Mouse (Mus musculus) gastrocnemius, adult 18-20 months (tissue): ENCODE measurements around the gene Hsf5. TPM values are rescaled to one million over a fixed set of nuclear protein-coding genes. Genes with fewer than 3 reads are reported as not detected.

Experiments
- DNase-seq: peaks from one replicate; pipeline ENCODE4 v3.0.0; 2021; ENCODE audit warnings: low spot score
- long read RNA-seq, 2 experiments: library from polyadenylated mRNA; stranded (forward); transcript quantifications; one replicate each; pipeline ENCODE4 v2.0.0; 2021
- total RNA-seq, 2 experiments: library from RNA; stranded (reverse); gene quantifications; 2 replicates each; pipeline ENCODE4 v1.2.3; 2021

The Hsf5 gene
- total RNA-seq: not detected
- long read RNA-seq, experiment 1: 0 reads
- long read RNA-seq, experiment 2: 0 reads

DNA sequence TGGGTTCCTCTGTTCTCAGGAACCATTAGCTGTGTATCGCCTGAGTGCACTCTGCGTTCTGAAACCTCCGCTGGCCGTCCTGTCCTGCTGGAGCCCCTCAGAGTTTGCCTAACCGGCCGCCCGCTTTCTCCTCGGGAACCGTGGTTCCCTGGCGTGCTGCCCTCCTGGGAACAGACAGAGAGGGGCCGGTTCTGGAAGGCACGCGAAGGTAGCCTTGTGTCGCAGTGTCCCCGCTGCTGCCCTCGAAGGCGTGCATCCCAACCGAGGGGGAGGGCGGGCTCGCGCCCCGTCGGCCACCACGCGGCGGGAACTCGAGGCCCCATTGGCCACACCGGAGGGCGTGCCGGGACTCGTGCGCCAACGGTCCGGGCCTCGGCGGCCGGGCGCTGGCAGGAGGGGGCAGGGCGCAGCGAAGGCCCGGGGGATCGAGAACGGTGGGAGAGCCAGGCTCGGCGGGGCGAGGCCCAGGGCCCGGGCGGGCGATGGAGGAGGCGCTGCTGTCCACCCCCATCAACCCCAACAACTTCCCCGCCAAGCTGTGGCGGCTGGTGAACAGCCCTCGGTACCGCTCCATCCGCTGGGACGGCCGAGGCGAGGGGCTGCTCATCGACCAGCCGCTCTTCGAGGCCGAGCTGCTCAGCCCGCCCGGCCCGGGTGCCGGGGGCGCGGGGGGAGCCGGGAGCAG is at the start of gene Hsf5:
Gene Hsf5, plus strand, starts transcription at position 375 of the 685 bp plus-strand sequence.
- no peak for DNase-seq

DNA sequence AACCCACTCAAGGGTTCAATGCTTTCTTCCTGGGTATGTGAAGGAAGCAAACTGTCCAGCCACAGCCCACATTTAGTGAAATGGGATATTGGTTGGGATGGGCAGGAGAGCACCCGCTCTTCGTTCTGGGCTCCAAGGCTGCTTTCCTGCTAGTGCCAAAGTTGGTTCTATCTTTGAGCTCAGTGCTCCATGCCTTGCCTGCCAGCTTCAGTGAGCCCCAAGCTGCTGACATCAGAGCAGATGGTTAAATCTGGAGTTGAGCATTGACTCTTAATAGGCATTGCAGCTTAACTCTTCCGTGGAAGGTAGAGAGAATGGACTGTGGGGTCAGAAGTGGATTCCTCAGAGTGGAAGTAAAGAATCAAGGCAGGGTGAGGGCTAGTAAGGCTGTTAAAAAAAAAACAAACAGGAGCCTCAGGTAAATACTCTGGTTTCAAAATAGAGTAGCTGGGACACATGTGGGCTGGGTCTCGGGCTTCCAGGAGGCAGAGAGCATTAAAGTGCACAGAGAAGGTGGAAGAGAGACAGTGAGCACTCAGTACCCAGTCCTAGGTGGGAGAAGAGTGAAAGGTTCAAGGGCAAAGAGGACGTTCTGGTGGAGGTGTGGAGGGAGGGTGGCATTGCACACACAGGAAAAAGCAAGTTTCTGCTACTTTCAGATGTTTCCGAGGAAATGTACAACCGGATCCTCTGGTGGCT is 48.6 kb upstream of the Hsf5 start, which contains the start of gene Sept4:
Gene Sept4, plus strand, starts transcription at position 649 of the 699 bp plus-strand sequence.
- DNase-seq: no peak

DNA sequence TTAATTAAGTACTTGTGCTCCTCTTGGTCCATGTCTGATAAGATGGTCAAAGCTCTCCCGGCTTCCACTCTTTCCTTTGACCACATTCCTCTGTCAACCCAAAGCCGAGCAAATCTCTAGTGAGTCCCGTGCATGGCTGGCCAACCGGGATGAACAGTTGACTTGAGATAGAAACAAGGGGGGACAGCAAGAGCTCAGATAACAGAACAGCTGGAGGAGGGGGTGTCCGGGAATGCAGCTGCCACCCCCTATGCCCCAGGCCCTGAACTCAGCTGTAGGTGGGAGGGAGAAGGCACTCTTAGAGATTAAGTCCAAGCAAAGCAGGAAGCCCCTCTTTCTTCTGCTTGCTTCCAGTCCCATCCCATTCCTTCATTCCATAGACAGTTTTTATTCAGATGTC is 46.2 kb upstream of the Hsf5 start:
- DNase-seq: no peak

DNA sequence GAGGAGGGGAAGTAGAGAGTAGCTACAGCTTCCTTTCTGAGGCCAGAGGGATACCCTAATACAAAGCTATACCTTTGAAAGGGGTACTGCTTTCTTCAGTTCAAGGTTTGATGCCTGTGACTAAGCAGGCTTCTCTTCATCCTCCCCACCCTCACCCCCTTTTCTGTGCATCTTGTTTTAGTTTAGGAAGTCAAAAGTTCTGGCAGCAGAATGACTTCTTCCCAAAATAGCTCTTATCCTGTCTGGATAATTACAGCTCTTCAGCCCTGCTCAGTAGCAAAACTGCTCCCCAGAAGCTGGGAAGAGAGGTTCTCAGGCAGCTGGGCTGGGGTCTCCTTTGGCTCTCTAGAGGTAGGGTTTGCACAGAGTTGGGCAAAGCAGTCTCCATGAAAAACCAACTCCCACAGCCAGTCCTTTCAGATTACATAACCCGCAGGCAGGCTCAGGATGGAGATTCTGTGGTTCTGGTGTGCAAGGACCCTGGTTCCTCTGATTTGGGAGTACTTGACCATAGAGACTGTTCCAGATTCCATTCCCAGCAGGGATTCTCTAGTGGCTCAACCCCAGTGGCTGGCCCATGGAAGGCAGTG is 45.5 kb upstream of the Hsf5 start:
- DNase-seq: no peak

DNA sequence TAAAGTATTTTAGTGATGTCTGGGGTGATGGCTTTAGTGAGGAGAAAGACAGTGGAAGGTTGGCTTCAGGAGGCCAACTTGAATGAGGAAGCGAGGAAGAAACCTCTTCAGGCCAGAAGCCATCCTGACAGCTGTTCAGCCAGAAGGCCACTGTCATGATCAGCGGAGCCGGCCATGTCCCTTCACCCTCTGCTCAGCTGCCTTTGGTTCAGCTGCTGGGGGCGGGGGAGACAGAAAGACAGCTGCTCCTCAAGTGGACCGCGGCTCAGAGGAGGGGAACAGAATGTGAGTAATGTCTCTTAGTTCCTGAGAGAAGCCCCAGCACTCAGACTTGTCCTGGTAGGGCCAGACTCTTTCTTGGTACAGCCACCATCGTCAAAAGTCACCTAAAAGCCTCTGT is 43.2 kb upstream of the Hsf5 start:
- no peak for DNase-seq

DNA sequence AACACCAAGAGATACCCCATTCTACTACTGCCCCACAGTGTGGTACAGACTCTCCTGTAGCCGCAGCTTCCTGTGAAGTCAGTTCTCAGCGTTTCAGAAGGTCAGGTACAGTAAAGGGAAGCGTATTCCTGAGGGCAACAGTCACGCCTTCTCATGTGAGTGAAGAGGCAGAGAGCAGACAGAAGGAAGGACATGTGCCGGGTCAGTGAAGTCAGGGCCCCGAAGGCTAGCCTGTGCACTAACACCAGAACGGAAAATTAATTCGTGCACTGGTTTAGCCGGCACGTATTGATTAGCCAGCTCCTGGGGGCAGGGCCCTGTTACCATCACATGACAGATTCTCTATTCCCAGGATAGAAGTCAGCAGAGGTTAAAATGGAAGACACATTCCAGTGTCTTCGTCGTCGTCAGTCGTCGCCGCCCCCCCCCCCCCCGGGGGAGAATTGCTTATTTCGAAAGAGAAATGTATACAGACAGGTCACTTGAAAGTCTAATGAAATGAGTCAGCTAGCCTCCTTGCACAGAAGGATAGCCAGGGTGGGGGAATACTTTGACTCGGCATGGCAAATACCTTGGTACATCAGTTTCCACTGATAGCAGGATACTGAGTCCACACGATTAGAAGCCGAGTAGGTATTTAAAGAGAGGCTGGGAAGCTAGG is 42.3 kb upstream of the Hsf5 start:
- DNase-seq: no peak

DNA sequence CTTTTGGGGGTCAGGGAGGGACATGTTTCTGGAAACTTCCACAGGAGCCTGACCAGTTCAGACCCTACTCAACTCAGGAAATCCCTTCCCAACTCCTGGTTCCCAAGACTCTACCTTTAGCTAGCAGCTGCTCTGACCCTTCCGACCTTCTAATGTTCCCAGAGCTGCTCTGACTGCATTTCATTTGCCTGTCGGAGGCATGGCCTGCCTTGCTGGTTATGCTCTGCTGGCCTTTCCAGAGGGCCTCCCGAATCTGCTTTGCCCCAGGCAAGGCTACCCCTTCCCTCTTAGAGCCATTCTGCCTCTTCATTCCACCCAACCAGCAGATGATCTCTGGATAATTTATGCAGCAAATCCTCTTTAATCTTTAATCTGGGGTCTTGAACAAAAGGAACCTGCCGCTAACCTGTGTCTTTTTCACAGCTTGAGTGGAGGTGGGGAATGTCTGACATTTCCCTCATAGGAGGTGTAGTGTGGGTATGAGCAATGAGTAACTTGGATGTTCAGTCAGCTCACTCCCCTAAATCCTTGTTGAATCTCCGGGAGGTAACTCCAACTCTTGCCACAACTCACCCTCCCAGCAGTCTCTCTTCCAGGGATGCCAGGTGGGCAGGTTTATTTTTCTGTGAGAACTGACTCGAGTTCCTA is 39.2 kb upstream of the Hsf5 start:
- no peak for DNase-seq

DNA sequence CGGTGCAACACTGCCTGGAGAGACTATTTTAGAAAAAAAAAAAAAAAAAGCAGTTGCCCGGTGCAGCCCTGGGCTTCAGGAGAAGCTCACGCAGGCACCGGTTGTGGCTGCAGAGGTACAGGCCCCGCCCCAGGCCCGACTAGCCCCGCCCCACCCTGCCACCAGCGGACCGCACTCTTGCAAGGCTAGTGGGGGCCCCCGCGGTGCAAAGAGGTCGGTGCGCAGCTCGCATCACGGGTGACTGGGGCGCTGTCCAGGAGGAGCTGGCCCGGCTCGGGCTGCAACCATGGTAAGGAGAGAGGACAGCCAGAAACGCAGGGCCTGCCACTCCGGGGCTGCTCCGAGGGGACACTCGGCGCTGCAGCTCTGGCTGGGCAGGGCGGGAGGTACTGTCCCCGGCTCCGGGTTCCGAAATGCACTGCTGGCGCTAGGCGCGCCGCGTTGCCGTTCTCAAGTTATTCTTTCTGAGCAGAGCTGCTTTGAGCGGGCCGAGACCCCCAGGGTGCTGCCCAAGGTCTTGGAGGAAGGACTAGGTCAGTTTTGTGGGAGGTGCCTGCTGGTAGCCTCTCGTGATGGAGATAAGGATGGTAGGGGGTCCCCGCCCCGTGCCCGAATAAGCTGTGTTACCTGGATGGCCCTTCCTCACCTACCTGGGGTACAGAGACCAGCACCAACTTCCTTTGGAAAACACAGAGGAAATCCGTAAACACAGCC is 38.6 kb upstream of the Hsf5 start:
- peak; percentile 47 for DNase-seq

DNA sequence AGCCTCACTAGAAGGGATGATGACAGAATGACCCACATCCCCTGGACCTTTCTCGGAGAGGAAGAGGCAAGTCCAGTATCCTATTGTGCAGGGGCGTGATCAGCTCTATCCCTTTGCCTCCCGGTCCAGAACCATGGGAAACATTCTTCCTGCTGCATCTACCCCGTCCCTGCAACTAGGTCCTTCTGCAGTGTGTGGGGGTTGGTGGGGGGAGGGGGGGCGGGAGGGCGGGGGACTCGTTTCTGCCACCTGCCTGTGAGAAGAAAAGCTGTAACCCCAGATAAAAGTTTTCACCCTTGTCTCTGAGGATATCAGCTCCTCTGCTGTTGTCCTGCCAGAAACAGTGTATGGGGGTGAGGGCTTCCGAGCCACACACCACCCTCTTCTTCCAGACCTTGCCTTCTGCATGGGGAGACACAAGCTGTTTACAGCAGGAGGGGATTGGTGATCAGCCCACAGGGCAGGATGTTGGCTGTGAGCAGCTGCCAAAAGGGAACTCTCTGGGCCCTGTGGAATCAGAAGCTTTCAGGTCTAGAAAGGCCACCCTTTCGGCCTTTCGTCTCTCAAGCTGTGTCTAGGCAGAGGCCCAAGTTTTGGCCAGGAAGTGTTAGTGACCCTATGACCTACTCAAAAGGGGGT is 37.9 kb upstream of the Hsf5 start:
- no peak for DNase-seq

DNA sequence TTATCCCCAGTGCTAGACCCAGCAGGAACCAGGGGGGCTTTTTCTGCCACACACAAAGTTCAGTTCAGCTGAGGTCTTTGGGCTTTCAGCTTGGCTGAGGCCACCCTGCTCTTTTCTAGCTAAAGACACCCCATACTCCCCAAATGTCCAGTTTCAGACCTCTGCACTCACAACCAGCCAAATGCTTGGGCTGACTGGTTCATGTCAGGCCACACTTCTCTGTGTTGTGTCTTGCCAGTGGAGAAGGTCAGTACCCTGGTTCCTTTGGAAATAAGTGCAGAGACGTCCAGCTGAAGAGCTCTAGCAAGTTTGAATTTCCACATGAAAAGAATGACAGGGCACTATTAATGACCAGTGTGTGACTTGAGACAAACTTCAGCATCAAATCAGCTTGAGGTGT is 37.3 kb upstream of the Hsf5 start:
- DNase-seq: no peak

DNA sequence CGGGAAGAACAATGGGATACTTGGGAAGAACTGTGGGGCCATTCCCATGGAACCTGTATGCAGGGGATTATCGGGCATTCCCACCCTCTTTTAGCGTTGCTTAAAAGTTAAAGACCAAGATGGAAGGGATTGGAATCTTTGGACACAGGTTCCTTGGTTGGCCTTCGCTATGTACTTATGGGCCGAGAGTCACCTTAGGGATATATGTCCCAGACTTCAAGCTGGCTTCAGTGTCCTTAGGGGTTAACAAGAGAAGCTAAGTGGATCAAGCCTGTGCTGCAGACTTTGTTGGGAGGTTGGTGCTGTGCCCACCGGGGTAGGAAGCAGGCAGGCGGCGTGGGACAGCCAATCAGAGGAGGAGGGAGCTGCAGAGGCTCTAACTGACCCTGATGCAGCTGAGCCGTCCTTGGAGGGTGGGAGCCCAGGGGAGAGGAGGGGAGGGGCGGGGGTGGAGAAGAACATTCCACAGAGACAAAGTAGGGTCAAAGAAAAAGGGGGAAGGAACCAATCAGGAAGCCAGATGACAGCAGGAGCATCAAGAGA is 36.4 kb upstream of the Hsf5 start:
- DNase-seq: no peak

DNA sequence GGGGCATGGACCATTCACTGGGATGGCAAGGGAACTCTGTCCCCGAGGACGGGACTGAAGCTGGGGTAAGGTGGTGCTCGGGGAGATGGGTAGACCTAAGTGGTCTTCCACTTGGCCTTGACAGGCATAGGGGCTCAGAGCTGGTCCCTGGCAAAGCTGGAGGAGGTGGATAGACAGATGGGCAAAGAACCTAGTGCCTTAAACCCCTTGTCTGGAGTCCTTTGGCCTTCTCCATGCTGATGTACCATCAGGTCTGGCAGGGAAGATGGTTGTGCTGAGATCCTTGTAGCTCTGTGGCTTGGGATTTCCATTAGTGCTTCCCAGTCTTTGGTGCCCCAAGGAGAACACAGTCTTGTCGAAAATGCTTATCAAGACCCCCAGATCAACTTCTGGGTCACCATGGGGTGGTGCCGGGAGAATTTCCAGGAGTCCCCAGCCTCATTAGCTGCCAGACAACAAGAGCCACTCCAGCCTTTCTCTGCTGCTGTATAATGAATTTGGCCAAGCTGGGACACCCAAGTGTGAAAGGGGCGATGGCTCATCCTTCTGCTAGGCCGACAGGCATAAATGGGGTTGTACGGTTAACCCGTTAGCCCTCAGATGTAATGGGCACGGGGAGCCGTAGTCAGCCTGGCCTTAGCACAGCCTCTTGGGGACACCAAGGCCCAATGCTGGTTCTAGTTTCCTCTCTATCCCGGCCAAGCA is 35.7 kb upstream of the Hsf5 start:
- no peak for DNase-seq

DNA sequence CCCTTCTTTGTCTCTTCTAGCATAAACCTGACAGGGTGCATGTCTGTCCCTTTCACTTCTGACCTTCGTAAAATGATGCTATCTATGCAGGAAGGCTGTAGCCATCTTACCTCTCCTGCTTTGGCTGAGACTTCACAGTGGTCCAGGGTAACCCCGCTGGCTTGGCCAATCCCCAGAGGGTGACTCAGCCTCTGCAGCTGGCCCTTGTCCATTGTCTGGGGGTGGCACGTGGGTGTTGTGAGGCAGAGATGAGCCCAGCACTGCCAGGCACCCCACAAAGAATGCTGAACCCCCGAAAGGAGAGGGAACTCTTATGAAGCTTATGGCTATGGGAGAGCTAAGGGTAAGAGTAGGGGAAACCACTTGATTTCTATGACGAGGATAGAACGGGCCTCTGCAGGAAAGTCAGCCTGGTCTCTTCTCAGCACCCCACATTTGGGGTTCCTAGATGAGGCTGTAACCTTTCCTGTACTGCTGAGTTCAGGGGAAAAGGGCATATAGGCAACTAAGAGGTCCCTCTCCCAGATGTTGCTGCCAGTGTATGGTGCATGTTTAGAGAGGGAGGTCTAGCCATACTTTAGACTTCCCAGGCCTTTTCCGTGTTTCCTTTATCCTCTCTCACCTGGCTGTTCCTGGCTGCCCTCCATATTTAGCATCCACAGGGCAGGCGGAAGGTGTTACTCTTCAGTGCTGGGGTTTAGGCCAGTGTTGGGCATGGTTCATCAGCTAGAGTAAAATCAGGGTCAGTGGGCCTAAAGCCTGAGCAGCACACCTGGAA is 34.8 kb upstream of the Hsf5 start:
- no peak for DNase-seq

DNA sequence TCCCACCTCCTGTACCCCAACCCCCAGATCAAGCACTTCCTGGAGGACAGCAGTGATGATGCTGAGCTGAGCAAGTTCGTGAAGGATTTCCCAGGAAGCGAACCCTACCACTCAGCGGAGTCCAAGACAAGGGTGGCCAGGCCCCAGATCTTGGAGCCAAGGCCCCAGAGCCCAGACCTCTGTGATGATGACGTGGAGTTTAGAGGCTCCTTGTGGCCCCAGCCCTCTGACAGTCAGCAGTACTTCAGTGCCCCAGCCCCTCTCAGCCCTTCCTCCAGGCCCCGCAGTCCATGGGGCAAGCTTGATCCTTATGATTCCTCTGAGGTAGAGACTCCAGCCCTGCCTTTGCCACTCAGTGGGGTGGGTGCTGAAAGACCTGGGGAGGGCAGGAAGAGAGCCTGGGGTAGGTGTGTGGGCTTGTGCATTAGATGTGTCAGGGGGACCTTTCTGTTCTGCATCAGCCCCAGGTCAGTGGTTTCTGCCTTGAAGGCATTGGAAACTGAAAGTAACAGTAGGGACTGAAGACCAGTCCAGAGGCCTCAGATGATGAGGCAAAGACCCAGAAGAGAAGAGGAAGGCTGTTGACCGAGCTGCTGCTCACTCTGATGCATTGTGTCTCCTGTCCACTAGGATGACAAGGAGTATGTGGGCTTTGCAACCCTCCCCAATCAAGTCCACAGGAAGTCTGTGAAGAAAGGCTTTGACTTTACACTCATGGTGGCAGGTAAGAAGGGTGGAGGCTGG is 33.5 kb upstream of the Hsf5 start:
- DNase-seq: no peak

DNA sequence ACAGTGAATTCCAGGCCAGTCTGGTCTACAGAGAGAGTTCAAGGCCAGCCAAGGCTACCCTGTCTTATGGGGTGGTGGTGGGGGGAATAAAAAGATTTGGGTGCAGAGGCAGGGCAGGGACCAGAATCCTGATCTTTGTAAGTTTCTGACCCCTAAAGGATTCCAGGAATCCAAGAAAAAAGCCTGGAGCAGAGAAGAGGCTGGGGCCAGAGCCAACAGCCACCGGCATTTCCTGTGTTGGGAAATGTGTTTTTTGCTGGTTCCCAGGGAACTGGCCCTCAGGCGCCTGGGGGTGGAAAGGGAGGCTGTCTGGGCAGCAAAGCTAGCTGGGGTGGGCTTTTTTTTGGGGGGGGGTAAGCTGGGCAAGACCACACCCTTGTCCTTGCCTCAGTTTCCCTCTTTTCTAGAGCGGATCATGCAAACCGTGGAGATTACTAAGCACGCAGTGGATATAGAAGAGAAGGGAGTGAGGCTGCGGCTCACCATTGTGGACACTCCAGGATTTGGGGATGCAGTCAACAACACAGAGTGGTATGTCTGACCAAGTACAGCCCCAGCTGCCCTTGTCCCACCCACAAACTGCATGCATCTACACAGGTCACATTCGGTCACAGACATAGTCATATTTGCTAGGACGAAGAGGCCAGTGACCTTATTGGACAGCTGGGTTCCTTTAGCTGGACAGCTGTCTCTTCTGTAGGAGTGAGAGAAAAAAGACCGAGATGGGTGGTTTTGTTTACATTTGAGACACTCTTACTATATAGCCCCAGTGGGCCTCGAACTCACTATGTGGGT is 32.1 kb upstream of the Hsf5 start:
- peak; percentile 50 for DNase-seq

DNA sequence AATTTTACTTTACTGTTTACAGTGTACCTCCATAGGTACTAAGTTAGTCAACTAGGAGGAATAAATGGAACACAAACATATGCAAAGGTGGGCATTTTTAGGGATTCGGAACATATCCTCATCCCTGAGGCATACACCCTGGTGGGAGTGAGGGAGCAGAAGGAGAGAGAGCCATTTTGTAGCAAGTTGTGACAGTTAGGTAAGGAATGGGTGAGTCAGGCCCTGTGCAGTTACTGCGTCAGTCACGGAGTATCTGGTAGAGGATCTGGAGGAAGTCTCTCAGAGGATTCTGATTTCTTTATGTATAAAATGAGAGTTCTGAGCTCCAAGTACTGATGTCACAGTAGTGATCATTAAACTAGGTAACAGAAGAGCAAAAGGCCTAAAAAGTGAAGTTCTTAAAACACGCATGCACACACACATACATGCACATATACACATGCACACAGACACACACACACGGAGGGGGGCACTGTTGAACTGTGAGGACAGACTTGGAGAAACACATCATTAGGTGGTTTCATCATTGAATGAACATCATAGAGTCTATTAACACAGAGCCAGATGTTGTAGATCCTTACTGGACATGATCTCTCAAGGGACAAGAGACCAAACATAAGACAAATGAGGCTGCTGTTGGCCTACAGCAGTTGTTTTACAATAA is 29.6 kb upstream of the Hsf5 start:
- DNase-seq: no peak

DNA sequence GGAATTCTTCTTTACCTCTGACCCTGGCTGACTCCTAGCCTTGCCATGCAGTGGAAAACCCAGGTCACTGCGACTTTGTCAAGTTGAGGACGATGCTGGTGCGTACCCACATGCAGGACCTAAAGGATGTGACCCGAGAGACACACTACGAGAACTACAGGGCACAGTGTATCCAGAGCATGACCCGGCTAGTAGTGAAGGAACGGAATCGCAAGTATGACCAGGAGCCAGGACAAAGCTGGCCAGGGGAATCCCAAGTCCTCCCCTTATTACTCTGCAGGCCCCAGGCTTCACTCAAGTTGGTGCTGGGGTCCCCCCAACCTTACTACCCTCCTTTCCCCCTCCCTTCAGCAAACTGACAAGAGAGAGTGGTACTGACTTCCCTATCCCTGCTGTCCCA is 27.4 kb upstream of the Hsf5 start:
- DNase-seq: no peak
